Mouse (Mus musculus) monocyte, adult 2 months (primary cell): ENCODE results near the gene Pdzrn4.

Source experiments
- DNase-seq, 2 experiments: peaks; one replicate each; pipeline ENCODE4 v3.0.0; 2022; ENCODE audit warnings: low spot score in 2 of 2, low read depth in 1 of 2

Pdzrn4 gene

GRCm38 (mm10) chr15:92696276-92696956 lies 299.7 kb downstream of the Pdzrn4 start:
- no peak for DNase-seq

- DNase-seq, result no peak
These were observed 307.5 kb downstream of the Pdzrn4 start for GRCm38 (mm10) chr15:92704146-92704545.

GRCm38 (mm10) chr15:92738676-92739075 lies 342.0 kb downstream of the Pdzrn4 start:
- no peak for DNase-seq

GRCm38 (mm10) chr15:92739887-92740286 lies 343.2 kb downstream of the Pdzrn4 start:
- no peak for DNase-seq

GRCm38 (mm10) chr15:92743624-92744023 lies 346.9 kb downstream of the Pdzrn4 start:
- DNase-seq, result no peak

GRCm38 (mm10) chr15:92746081-92746480 lies 349.4 kb downstream of the Pdzrn4 start:
- no peak for DNase-seq

- no peak for DNase-seq
These were observed 355.5 kb downstream of the Pdzrn4 start for GRCm38 (mm10) chr15:92752167-92752566.

GRCm38 (mm10) chr15:92752578-92752977 lies 355.9 kb downstream of the Pdzrn4 start:
- DNase-seq, result no peak

- DNase-seq, result no peak
These were observed 360.6 kb downstream of the Pdzrn4 start for GRCm38 (mm10) chr15:92757085-92757903.

GRCm38 (mm10) chr15:92759001-92759400 lies 362.3 kb downstream of the Pdzrn4 start:
- DNase-seq, result no peak

- no peak for DNase-seq
These were observed 366.6 kb downstream of the Pdzrn4 start for GRCm38 (mm10) chr15:92763303-92763702.

GRCm38 (mm10) chr15:92769535-92769934 lies 372.9 kb downstream of the Pdzrn4 start:
- DNase-seq, result no peak

- DNase-seq, result no peak
These were observed 391.4 kb downstream of the Pdzrn4 start for GRCm38 (mm10) chr15:92788036-92788435.

GRCm38 (mm10) chr15:92794275-92794674 lies 397.6 kb downstream of the Pdzrn4 start:
- DNase-seq, result no peak

- no peak for DNase-seq
These were observed 409.3 kb downstream of the Pdzrn4 start for GRCm38 (mm10) chr15:92805934-92806333.

- no peak for DNase-seq
These were observed 409.7 kb downstream of the Pdzrn4 start for GRCm38 (mm10) chr15:92806352-92806751.
